Mouse (Mus musculus) MEL (cell line): Measurements from ENCODE around the gene Oasl2. TPM values are rescaled to one million over a fixed set of nuclear protein-coding genes. Genes with fewer than 3 reads are reported as not detected.

ENCODE experiments used
- DNase-seq: peaks from one replicate; pipeline ENCODE4 v3.0.0; 2011; ENCODE audit warnings: low read depth, low spot score
- H3K27ac ChIP-seq: 2 replicates; pipeline ENCODE4 v1.5.1; 2012; ENCODE audit warnings: low read depth, mild to moderate bottlenecking, control low read depth, low read length, moderate library complexity; ENCODE audit not compliant: control insufficient read depth
- H3K27me3 ChIP-seq, 2 experiments: fragments of 150-350 bp in 1 of 2; sonication (generic) in 1 of 2; 2 replicates each; pipeline ENCODE4 v1.6.1; 2012; ENCODE audit warnings: low read length in 2 of 2, mild to moderate bottlenecking in 2 of 2, improper control_type of control experiment in 1 of 2, moderate library complexity in 1 of 2; ENCODE audit not compliant: insufficient read depth in 2 of 2, control insufficient read depth in 1 of 2
- H3K36me3 ChIP-seq, 2 experiments: 2 replicates each; pipeline ENCODE4 v1.6.1; 2012 to 2014; ENCODE audit warnings: low read length in 2 of 2, improper control_type of control experiment in 1 of 2, inconsistent platforms in 1 of 2, mild to moderate bottlenecking in 1 of 2; ENCODE audit not compliant: insufficient read depth in 2 of 2, control insufficient read depth in 1 of 2
- H3K4me1 ChIP-seq, 2 experiments: fragments of 150-350 bp in 1 of 2; sonication (generic) in 1 of 2; 2 replicates each; pipeline ENCODE4 v1.6.1; 2012; ENCODE audit warnings: low read length in 2 of 2, improper control_type of control experiment in 1 of 2, mild to moderate bottlenecking in 1 of 2; ENCODE audit not compliant: insufficient read depth in 2 of 2, control insufficient read depth in 1 of 2
- H3K4me3 ChIP-seq, 2 experiments: fragments of 150-350 bp in 1 of 2; sonication (generic) in 1 of 2; 2 replicates each; pipeline ENCODE4 v1.5.1; 2012; ENCODE audit warnings: low read depth in 2 of 2, low read length in 2 of 2, mild to moderate bottlenecking in 2 of 2, moderate library complexity in 2 of 2, control low read depth in 1 of 2, improper control_type of control experiment in 1 of 2; ENCODE audit not compliant: control insufficient read depth in 1 of 2, insufficient read depth in 1 of 2
- H3K79me2 ChIP-seq: 2 replicates; pipeline ENCODE4 v1.6.1; 2012; ENCODE audit warnings: mild to moderate bottlenecking, low read length, moderate library complexity; ENCODE audit not compliant: control insufficient read depth, poor library complexity, insufficient read depth
- H3K9ac ChIP-seq: 2 replicates; pipeline ENCODE4 v1.6.1; 2012; ENCODE audit warnings: low read depth, mild to moderate bottlenecking, control low read depth, low read length, moderate library complexity; ENCODE audit not compliant: control insufficient read depth, poor library complexity, severe bottlenecking
- H3K9me3 ChIP-seq: fragments of 150-350 bp; sonication (generic); replicated peaks from 2 replicates; pipeline ENCODE4 v1.6.1; 2012; ENCODE audit warnings: mild to moderate bottlenecking, low read length, improper control_type of control experiment, moderate library complexity; ENCODE audit not compliant: insufficient read depth
- CHD1 ChIP-seq: IDR thresholded peaks from 2 replicates; pipeline ENCODE4 v1.6.1; 2012; ENCODE audit warnings: low read depth, mild to moderate bottlenecking, inconsistent platforms, low read length, improper control_type of control experiment
- CHD2 ChIP-seq: IDR thresholded peaks from 2 replicates; pipeline ENCODE4 v1.6.1; 2011; ENCODE audit warnings: low read length, improper control_type of control experiment
- CTCF ChIP-seq, 3 experiments: IDR thresholded peaks in 2 of 3; conservative IDR thresholded peaks in 1 of 3; 2 replicates each; pipeline ENCODE4 v1.5.1; 2011 to 2012; ENCODE audit warnings: low read length in 3 of 3, low read depth in 2 of 3, mild to moderate bottlenecking in 2 of 3, improper control_type of control experiment in 1 of 3, inconsistent platforms in 1 of 3, mixed read lengths in 1 of 3, moderate library complexity in 1 of 3; ENCODE audit not compliant: control insufficient read depth in 1 of 3, insufficient read depth in 1 of 3, poor library complexity in 1 of 3, severe bottlenecking in 1 of 3
- GABPA ChIP-seq: IDR thresholded peaks from 2 replicates; pipeline ENCODE4 v1.6.1; 2012; ENCODE audit warnings: low read depth, mild to moderate bottlenecking, inconsistent platforms, low read length, improper control_type of control experiment, moderate library complexity
- MXI1 ChIP-seq: IDR thresholded peaks from 2 replicates; pipeline ENCODE4 v1.6.1; 2011; ENCODE audit warnings: mild to moderate bottlenecking, low read depth, low read length, improper control_type of control experiment
- MYC ChIP-seq: IDR thresholded peaks from 2 replicates; pipeline ENCODE4 v1.6.1; 2011; ENCODE audit warnings: low read depth, mild to moderate bottlenecking, low read length, improper control_type of control experiment, moderate library complexity
- NELFE ChIP-seq: IDR thresholded peaks from 2 replicates; pipeline ENCODE4 v1.6.1; 2011; ENCODE audit warnings: low read depth, low read length, improper control_type of control experiment
- NRF1 ChIP-seq: IDR thresholded peaks from 2 replicates; pipeline ENCODE4 v1.6.1; 2014; ENCODE audit warnings: low read depth, mild to moderate bottlenecking, inconsistent platforms, low read length, improper control_type of control experiment, moderate library complexity; ENCODE audit not compliant: poor library complexity, insufficient read depth, severe bottlenecking
- POLR2AphosphoS5 ChIP-seq: IDR thresholded peaks from 2 replicates; pipeline ENCODE4 v1.6.1; 2012; ENCODE audit warnings: low read depth, borderline replicate concordance, mild to moderate bottlenecking, inconsistent platforms, low read length, moderate library complexity, mixed read lengths
- RAD21 ChIP-seq: IDR thresholded peaks from 2 replicates; pipeline ENCODE4 v1.6.1; 2011; ENCODE audit warnings: mild to moderate bottlenecking, low read depth, low read length, improper control_type of control experiment
- RCOR1 ChIP-seq: IDR thresholded peaks from 2 replicates; pipeline ENCODE4 v1.6.1; 2012; ENCODE audit warnings: low read depth, mild to moderate bottlenecking, inconsistent platforms, low read length, improper control_type of control experiment
- SIN3A ChIP-seq: IDR thresholded peaks from 2 replicates; pipeline ENCODE4 v1.6.1; 2012; ENCODE audit warnings: low read length, improper control_type of control experiment, inconsistent platforms
- SMC3 ChIP-seq: IDR thresholded peaks from 2 replicates; pipeline ENCODE4 v1.6.1; 2011; ENCODE audit warnings: low read depth, low read length, improper control_type of control experiment
- UBTF ChIP-seq: IDR thresholded peaks from 2 replicates; pipeline ENCODE4 v1.6.1; 2012; ENCODE audit warnings: low read depth, mild to moderate bottlenecking, inconsistent platforms, low read length, improper control_type of control experiment, moderate library complexity, borderline replicate concordance; ENCODE audit not compliant: insufficient read depth
- USF1 ChIP-seq: IDR thresholded peaks from 2 replicates; pipeline ENCODE4 v1.6.1; 2014; ENCODE audit warnings: low read depth, mild to moderate bottlenecking, inconsistent platforms, low read length, improper control_type of control experiment, moderate library complexity
- ZC3H11A ChIP-seq: IDR thresholded peaks from 2 replicates; pipeline ENCODE4 v1.6.1; 2012; ENCODE audit warnings: low read depth, mild to moderate bottlenecking, inconsistent platforms, low read length, improper control_type of control experiment
- polyA plus RNA-seq, 2 experiments: library from polyadenylated mRNA; stranded (reverse) in 1 of 2; unstranded in 1 of 2; fragments of >175 nt in 1 of 2; fragments of >200 nt in 1 of 2; gene quantifications; 2 replicates each; pipeline versions ENCODE4 v1.2.1 to v1.2.4; 2012; ENCODE audit warnings: low replicate concordance in 2 of 2, low read depth in 1 of 2; ENCODE audit not compliant: insufficient read length in 2 of 2, insufficient read depth in 1 of 2, missing spikeins in 1 of 2
- total RNA-seq: library from RNA; depleted of rRNA; stranded (reverse); fragments of 300-350 nt; gene quantifications from 2 replicates; pipeline ENCODE4 v1.2.3, GENCODE M21; 2012

Oasl2 gene
- total and polyA plus RNA-seq, 3 experiments = 0.27 to 0.63 TPM; not detected in 1

DNA sequence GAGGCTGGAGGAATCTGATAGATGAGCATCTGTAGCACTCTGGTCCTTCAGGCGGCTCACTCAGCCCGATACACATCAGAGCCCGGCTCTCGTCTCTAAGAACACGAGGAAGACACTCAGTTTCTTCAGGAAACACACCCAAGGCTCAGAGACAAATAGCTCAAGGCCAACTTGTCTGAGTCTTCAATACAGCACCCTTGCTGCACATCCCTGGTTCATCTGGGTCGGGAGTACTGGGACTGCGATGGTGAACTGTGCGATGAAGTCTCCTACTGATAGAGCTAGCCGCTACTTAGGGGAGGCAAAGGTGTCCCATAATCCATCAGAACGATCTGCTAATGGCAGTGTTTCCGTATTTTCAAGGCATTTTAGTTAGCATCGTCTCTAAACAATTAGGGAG lies 38.2 kb upstream of the Oasl2 start, which contains the start of gene Gm9936:
TSS of gene Gm9936 (minus strand) at position 101 of the 400 bp plus-strand sequence.
- Histone ChIP-seq H3K36me3 (no peaks in the 10 kb centered on the region), H3K9ac (no peak within 1 kb of the TSS), H3K79me2 (no peaks in the 10 kb centered on the region), H3K4me3 (no peak within 1 kb of the TSS), H3K27me3 (peaks cover 0 to 4% of the 10 kb centered on the region in 2 experiments; a peak in 3 of 4 replicates), H3K4me1 (no peaks in the 10 kb centered on the region), H3K9me3 (no peaks in the 10 kb centered on the region), H3K27ac (no peak within 1 kb of the TSS)
- no peak for TF ChIP-seq NRF1
- TF ChIP-seq POLR2AphosphoS5 = no peak
- no peak for TF ChIP-seq SIN3A
- TF ChIP-seq MXI1 = no peak
- no peak for TF ChIP-seq GABPA
- TF ChIP-seq USF1 = no peak
- no peak for TF ChIP-seq MYC
- DNase-seq = no peak

DNA sequence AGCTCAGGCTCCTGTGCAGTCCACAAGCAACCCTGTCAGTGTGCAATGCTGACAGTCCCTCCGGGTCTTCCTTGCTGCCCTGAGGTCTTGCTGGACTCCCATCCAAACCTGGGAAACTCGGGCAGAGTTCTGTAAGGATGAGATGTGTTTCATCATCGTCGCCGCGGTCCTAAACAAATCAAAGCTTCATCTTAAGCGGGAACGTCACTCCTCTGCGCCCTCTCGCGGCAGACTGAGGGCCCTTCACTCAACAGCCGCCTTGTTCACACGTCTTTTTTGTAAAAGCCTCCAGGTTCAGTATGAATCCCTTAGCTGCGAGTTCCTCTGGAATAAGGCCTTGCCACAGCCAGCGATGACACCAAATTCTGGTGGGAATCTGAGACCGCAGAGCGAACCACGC lies 37.5 kb upstream of the Oasl2 start:
- TF ChIP-seq POLR2AphosphoS5 (no peak), RCOR1 (peak; percentile 68), ZC3H11A (peak; percentile 65), SMC3 (peak; percentile 92), UBTF (no peak), CTCF (IDR thresholded peaks at IDR 0.05 in 2 of 3, conservative IDR thresholded peaks at IDR 0.05 in 1 of 3; ENCODE audit: control insufficient read depth in 1 of 3, insufficient read depth in 1 of 3, low read depth in 2 of 3, low read length in 3 of 3, poor library complexity in 1 of 3, severe bottlenecking in 1 of 3) (peak; percentile 65 to 88 (median 83)), RAD21 (peak; percentile 62), NELFE (no peak)
- H3K9ac ChIP-seq = no peak overlapping the region
- H3K4me1 ChIP-seq = no peaks in the 10 kb centered on the region
- no peak overlapping the region for H3K4me3 ChIP-seq
- peaks cover 0 to 4% of the 10 kb centered on the region in 2 experiments; a peak in 3 of 4 replicates for H3K27me3 ChIP-seq
- no peaks in the 10 kb centered on the region for H3K9me3 ChIP-seq
- no peaks in the 10 kb centered on the region for H3K79me2 ChIP-seq
- H3K27ac ChIP-seq = no peak overlapping the region
- peak; percentile 74 for DNase-seq
- H3K36me3 ChIP-seq = no peaks in the 10 kb centered on the region

DNA sequence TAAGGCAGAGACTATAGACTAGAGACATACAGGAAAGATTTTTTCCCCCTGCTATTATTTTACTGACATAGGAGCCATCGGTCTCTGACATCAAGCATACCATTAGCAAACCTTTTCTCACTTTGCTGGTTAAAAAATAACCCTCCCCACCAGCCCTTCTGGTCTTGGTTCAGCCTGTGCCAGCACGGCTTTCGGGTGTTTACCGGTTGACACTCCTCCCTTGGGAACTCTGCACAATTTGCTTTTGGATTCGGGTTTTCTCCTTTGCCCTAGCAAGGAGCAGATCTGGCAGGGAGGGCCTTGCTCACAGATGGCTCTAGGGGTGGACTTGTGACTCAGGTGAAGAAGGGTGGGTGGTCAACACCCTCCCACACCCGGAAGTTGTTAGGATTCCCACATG lies 35.0 kb upstream of the Oasl2 start:
- no peak for TF ChIP-seq CHD1
- TF ChIP-seq CHD2 = no peak
- TF ChIP-seq USF1 = no peak
- no peak for TF ChIP-seq RAD21

More for the DNA sequence above, 35.0 kb upstream of the Oasl2 start:
- Histone ChIP-seq H3K79me2 (no peaks in the 10 kb centered on the region), H3K27me3 (peaks cover 0 to 6% of the 10 kb centered on the region in 2 experiments; a peak in 3 of 4 replicates), H3K4me3 (no peak overlapping the region), H3K4me1 (no peaks in the 10 kb centered on the region), H3K36me3 (no peaks in the 10 kb centered on the region), H3K9me3 (no peaks in the 10 kb centered on the region), H3K9ac (no peak overlapping the region), H3K27ac (no peak overlapping the region)
- DNase-seq = no peak
